Mouse (Mus musculus) heart, postnatal 0 days (tissue): ENCODE data around the gene Gm20605. TPM values are rescaled to one million over a fixed set of nuclear protein-coding genes. Genes with fewer than 3 reads are reported as not detected.
A peak's percentile ranks its signal among the peaks of the same experiment; 100 is the strongest.
"Not testable (repeated sequence)": the region's sequence is repeated elsewhere in the genome, so short reads cannot be mapped to it uniquely, and the experiment has no call there.

Experiments
- ATAC-seq: fragments of 200-750 bp; cut with Nextera tagmentation; 2 replicates; pipeline ENCODE4 v1.8.0; 2017; ENCODE audit warnings: low read depth, moderate number of reproducible peaks, moderate library complexity; ENCODE audit not compliant: insufficient read depth
- DNase-seq: peaks from one replicate; pipeline ENCODE4 v3.0.0-alpha.2; 2016; ENCODE audit warnings: low spot score
- H3K27ac ChIP-seq: fragments of 300-500 bp; sonication (generic); 2 replicates; pipeline ENCODE4 v1.5.1; 2014; ENCODE audit warnings: low read depth, mild to moderate bottlenecking
- H3K27me3 ChIP-seq: fragments of 300-500 bp; sonication (generic); 2 replicates; pipeline ENCODE4 v1.6.1; 2014; ENCODE audit warnings: low read length, mixed read lengths; ENCODE audit not compliant: control insufficient read depth, insufficient read depth
- H3K36me3 ChIP-seq: fragments of 300-500 bp; sonication (generic); replicated peaks from 2 replicates; pipeline ENCODE4 v1.6.1; 2014; ENCODE audit warnings: low read length, mixed read lengths; ENCODE audit not compliant: control insufficient read depth, insufficient read depth
- H3K4me1 ChIP-seq: fragments of 300-500 bp; sonication (generic); 2 replicates; pipeline ENCODE4 v1.6.1; 2014; ENCODE audit warnings: antibody characterized with exemption; ENCODE audit not compliant: control insufficient read depth, insufficient read depth
- H3K4me2 ChIP-seq: fragments of 300-500 bp; sonication (generic); 2 replicates; pipeline ENCODE4 v1.6.1; 2014; ENCODE audit warnings: low read depth, mild to moderate bottlenecking, low read length, moderate library complexity
- H3K4me3 ChIP-seq: fragments of 300-500 bp; sonication (generic); 2 replicates; pipeline ENCODE4 v1.5.1; 2014; ENCODE audit warnings: low read depth, low read length
- H3K9ac ChIP-seq: fragments of 300-500 bp; sonication (generic); replicated peaks from 2 replicates; pipeline ENCODE4 v1.6.1; 2014; ENCODE audit warnings: low read depth, low read length, mixed read lengths
- H3K9me3 ChIP-seq: fragments of 300-500 bp; sonication (generic); replicated peaks from 2 replicates; pipeline ENCODE4 v1.6.1; 2016; ENCODE audit warnings: low read length; ENCODE audit not compliant: control insufficient read depth
- CTCF ChIP-seq: IDR thresholded peaks from 2 replicates; pipeline ENCODE4 v1.5.1; 2016; ENCODE audit warnings: antibody characterized with exemption, control low read depth, low read depth
- EP300 ChIP-seq: IDR thresholded peaks from 2 replicates; pipeline ENCODE4 v1.6.1; 2016; ENCODE audit warnings: antibody characterized with exemption, low read depth
- WGBS: fragments of 180-500 bp; shearing (Covaris S2); extraction: QIAGEN DNeasy Blood & Tissue Kit; methylation state at CpG from one replicate; pipeline ENCODE4 v1.1.7; 2014; 5-methylcytosine and 5-hydroxymethylcytosine counted together
- polyA plus RNA-seq: library from polyadenylated mRNA; unstranded; fragments of >200 nt; fragmentation: Nextera tagmentation; extraction: Ambion mirVana; gene quantifications from 2 replicates; pipeline ENCODE4 v1.2.1, GENCODE M21; 2015
- total RNA-seq: library from RNA; depleted of rRNA; stranded (reverse); fragments of >200 nt; gene quantifications from 2 replicates; pipeline ENCODE4 v1.2.3, GENCODE M21; 2014; ENCODE audit warnings: low replicate concordance

The Gm20605 gene
- total and polyA plus RNA-seq, 2 experiments from 2014 or later: 1.6 to 2.5 TPM

DNA sequence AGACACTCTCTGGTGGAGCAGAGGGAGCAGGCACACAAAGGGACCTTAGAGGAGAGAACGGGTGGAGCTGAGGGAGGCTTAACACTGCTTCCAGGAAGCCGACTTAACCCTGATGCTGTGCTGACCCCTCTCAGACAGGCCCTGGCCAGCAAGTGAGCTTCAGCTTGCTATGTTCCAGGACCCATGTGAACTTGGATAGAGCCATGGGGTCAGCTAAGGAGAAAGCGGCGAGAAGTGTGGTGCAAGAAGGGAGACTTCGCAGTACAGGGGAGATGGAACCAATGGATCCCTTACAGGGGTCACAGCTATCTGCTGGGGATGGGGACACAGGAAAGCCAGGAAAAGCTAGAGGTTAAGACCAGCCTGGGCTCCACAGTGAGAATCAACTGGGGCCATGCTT, 15.9 kb upstream of the Gm20605 start:
- Histone ChIP-seq H3K9me3 (no peaks in the 10 kb centered on the region), H3K9ac (no peak overlapping the region), H3K36me3 (no peaks in the 10 kb centered on the region), H3K4me3 (no peak overlapping the region), H3K27ac (no peak overlapping the region), H3K4me2 (no peak overlapping the region), H3K4me1 (peaks cover 31% of the 10 kb centered on the region), H3K27me3 (no peaks in the 10 kb centered on the region)
- ATAC-seq (no peak), DNase-seq (no peak)
- TF ChIP-seq EP300 (no peak), CTCF (no peak)
- 72% methylated on average over 5 of the region's 5 CpGs for WGBS

- no peak for DNase-seq
- TF ChIP-seq EP300 (no peak), CTCF (no peak)
- peaks cover 31% of the 10 kb centered on the region for H3K4me1 ChIP-seq
These were observed 15.4 kb upstream of the Gm20605 start, which contains the start of gene Pcolce for GRCm38 (mm10) chr5:137613550-137613949. Pcolce (minus strand) TSS chr5:137613784.

GRCm38 (mm10) chr5:137614921-137615320, 14.1 kb upstream of the Gm20605 start:
- H3K27ac ChIP-seq, H3K9me3 ChIP-seq, H3K36me3 ChIP-seq, H3K27me3 ChIP-seq, H3K9ac ChIP-seq, H3K4me2 ChIP-seq, ATAC-seq, H3K4me3 ChIP-seq, DNase-seq: not testable (repeated sequence)
- H3K4me1 ChIP-seq: peaks cover 29% of the 10 kb centered on the region
- WGBS: 93% methylated on average over 2 of the region's 2 CpGs

More at GRCm38 (mm10) chr5:137613550-137613949, 15.4 kb upstream of the Gm20605 start, which contains the start of gene Pcolce:
- WGBS: 27% methylated on average over 11 of the region's 11 CpGs
- no peak for ATAC-seq
- no peak within 1 kb of the TSS for H3K9ac ChIP-seq
- no peak within 1 kb of the TSS for H3K4me2 ChIP-seq
- H3K27me3 ChIP-seq: no peaks in the 10 kb centered on the region
- H3K9me3 ChIP-seq: no peaks in the 10 kb centered on the region
- H3K36me3 ChIP-seq: no peaks in the 10 kb centered on the region
- H3K27ac ChIP-seq: peak within 1 kb of the TSS; percentile 17; the same call in 1 of the 2 replicates
- H3K4me3 ChIP-seq: no peak within 1 kb of the TSS

GRCm38 (mm10) chr5:137615347-137615746, 13.6 kb upstream of the Gm20605 start:
- H3K9me3 ChIP-seq: no peaks in the 10 kb centered on the region
- TF ChIP-seq EP300 (no peak), CTCF (no peak)
- H3K36me3 ChIP-seq: no peaks in the 10 kb centered on the region
- no peak overlapping the region for H3K4me2 ChIP-seq
- WGBS: 85% methylated on average over 7 of the region's 7 CpGs
- ATAC-seq (no peak), DNase-seq (no peak)
- no peak overlapping the region for H3K4me3 ChIP-seq
- peaks cover 25% of the 10 kb centered on the region for H3K4me1 ChIP-seq
- no peaks in the 10 kb centered on the region for H3K27me3 ChIP-seq
- no peak overlapping the region for H3K27ac ChIP-seq
- no peak overlapping the region for H3K9ac ChIP-seq

GRCm38 (mm10) chr5:137623937-137624530, 4.9 kb upstream of the Gm20605 start:
- whole genome bisulfite sequencing: 73% methylated on average over 11 of the region's 11 CpGs
- no peak overlapping the region for H3K4me3 ChIP-seq
- DNase-seq (no peak), ATAC-seq (no peak)
- no peak overlapping the region for H3K9ac ChIP-seq
- no peaks in the 10 kb centered on the region for H3K36me3 ChIP-seq
- H3K9me3 ChIP-seq: no peaks in the 10 kb centered on the region
- H3K4me1 ChIP-seq: 0 out of 2 replicates have a peak, but pooled peaks cover 5% of the 10 kb centered on the region
- no peak overlapping the region for H3K27ac ChIP-seq
- no peaks in the 10 kb centered on the region for H3K27me3 ChIP-seq
- no peak for TF ChIP-seq CTCF
- no peak for TF ChIP-seq EP300
- H3K4me2 ChIP-seq: no peak overlapping the region

DNA sequence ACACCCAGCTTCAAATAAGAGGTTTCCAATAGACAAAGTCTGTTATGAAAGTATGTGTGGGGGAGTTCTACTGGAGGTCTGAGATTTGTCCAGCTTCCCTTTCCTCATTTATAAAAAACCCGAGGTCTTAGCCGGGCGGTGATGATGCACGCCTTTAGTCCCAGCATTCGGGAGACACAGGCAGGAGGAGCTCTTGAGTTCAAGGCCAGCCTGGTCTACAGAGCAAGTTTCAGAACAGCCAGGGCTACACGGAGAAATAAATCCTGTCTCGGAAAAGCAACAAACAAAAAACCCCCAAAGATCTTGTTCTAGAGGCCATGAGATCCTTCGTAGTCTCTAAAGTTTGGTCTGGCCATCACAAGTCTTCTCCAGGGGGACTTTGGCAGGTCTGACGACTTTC, 984 bp upstream of the Gm20605 start:
- TF ChIP-seq CTCF (peak; percentile 7; the same call in 1 of the 2 replicates), EP300 (no peak)
- Histone ChIP-seq H3K4me3 (peak overlapping the region; percentile 59), H3K27ac (peak overlapping the region; percentile 84), H3K4me1 (peaks cover 23% of the 10 kb centered on the region), H3K27me3 (no peaks in the 10 kb centered on the region), H3K9me3 (no peaks in the 10 kb centered on the region), H3K4me2 (peak overlapping the region; percentile 86), H3K9ac (peak overlapping the region; percentile 66), H3K36me3 (peaks cover 6% of the 10 kb centered on the region; the same call in 1 of the 2 replicates)
- 5% methylated on average over 9 of the region's 9 CpGs for WGBS
- ATAC-seq (no peak), DNase-seq (peak; percentile 44)
